Mouse (Mus musculus): ENCODE measurements around the gene Zfp639.

DNA sequence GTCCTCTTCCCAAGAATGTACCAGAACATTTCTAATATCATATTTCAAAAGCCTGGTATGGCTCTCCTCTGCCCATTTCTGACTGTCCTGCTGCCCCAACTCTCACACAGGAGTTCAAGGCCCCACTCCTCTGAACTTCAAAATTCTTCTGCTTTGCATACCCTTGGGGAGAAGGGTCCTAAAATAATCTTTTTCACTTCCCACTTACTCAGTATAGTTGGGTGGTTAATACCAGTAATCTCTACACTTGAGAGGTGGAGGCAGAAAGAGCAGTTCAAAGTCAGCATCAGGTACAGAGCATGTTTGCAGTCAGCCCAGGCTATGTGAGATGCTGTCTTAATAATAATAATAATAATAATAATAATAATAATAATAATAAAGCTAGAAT lies 19.1 kb upstream of the Zfp639 start:
- TF ChIP-seq CTCF (IDR thresholded peaks at IDR 0.05; ENCODE audit: low read depth, low read length) = no peak
- TF ChIP-seq POLR2A (IDR thresholded peaks at IDR 0.05; ENCODE audit: extremely low read depth, insufficient read depth, low read length) = no peak
